Mouse (Mus musculus) ovary, postnatal 14 days (tissue): ENCODE data around the gene 4930432K21Rik.

ENCODE experiments used
- DNase-seq: peaks from one replicate; pipeline ENCODE4 v3.0.0; 2022; ENCODE audit warnings: low spot score

Gene 4930432K21Rik

GRCm38 (mm10) chr8:84147769-84148530 lies at the start of gene 4930432K21Rik, which contains the start of gene Cc2d1a:
Gene 4930432K21Rik (plus strand): TSS chr8:84148025.
Gene Cc2d1a (minus strand): TSS chr8:84147936.
- DNase-seq: peak; percentile 84

- DNase-seq: no peak
Measured at GRCm38 (mm10) chr8:84098376-84098775, 49.4 kb upstream of the 4930432K21Rik start.

GRCm38 (mm10) chr8:84101476-84102270 lies 46.2 kb upstream of the 4930432K21Rik start:
- DNase-seq: no peak

- no peak for DNase-seq
Measured at GRCm38 (mm10) chr8:84103601-84104000, 44.2 kb upstream of the 4930432K21Rik start.

GRCm38 (mm10) chr8:84104221-84104620 lies 43.6 kb upstream of the 4930432K21Rik start:
- no peak for DNase-seq

- DNase-seq: peak; percentile 94
Measured at GRCm38 (mm10) chr8:84104697-84105609, 42.9 kb upstream of the 4930432K21Rik start, which contains the start of gene Dcaf15. Gene Dcaf15 (minus strand): TSS chr8:84104768.

GRCm38 (mm10) chr8:84105676-84106075 lies 42.1 kb upstream of the 4930432K21Rik start:
- DNase-seq: no peak

- no peak for DNase-seq
Measured at GRCm38 (mm10) chr8:84106216-84107040, 41.4 kb upstream of the 4930432K21Rik start.

- DNase-seq: no peak
Measured at GRCm38 (mm10) chr8:84115646-84116045, 32.2 kb upstream of the 4930432K21Rik start.

- no peak for DNase-seq
Measured at GRCm38 (mm10) chr8:84122151-84122550, 25.7 kb upstream of the 4930432K21Rik start.

- DNase-seq: no peak
Measured at GRCm38 (mm10) chr8:84125656-84126055, 22.2 kb upstream of the 4930432K21Rik start, which contains the start of gene Podnl1. Gene Podnl1 (plus strand): TSS chr8:84125989.

- no peak for DNase-seq
Measured at GRCm38 (mm10) chr8:84126742-84127141, 21.1 kb upstream of the 4930432K21Rik start.

- no peak for DNase-seq
Measured at GRCm38 (mm10) chr8:84127202-84127901, 20.5 kb upstream of the 4930432K21Rik start.

- no peak for DNase-seq
Measured at GRCm38 (mm10) chr8:84128277-84128676, 19.5 kb upstream of the 4930432K21Rik start.

- no peak for DNase-seq
Measured at GRCm38 (mm10) chr8:84130806-84131205, 17.0 kb upstream of the 4930432K21Rik start.

GRCm38 (mm10) chr8:84132225-84132624 lies 15.6 kb upstream of the 4930432K21Rik start:
- no peak for DNase-seq

GRCm38 (mm10) chr8:84137848-84138247 lies 10.0 kb upstream of the 4930432K21Rik start:
- DNase-seq: no peak

- DNase-seq: no peak
Measured at GRCm38 (mm10) chr8:84140838-84141237, 7.0 kb upstream of the 4930432K21Rik start.

- no peak for DNase-seq
Measured at GRCm38 (mm10) chr8:84144636-84145245, 3.1 kb upstream of the 4930432K21Rik start.

- no peak for DNase-seq
Measured at GRCm38 (mm10) chr8:84147324-84147766, 480 bp upstream of the 4930432K21Rik start.
